Mouse (Mus musculus) embryonic stem cell, embryonic (primary cell): ENCODE results near the gene Tcerg1l.

Experiments
- CTCF ChIA-PET, 4 experiments: fragments of 300-600 bp in 2 of 4; fragments of 350-600 bp in 2 of 4; sonication (Branson Sonifier 250); formaldehyde crosslinking; loops; one replicate each; lab custom pipeline; 2022; ENCODE audit warnings: inconsistent platforms in 2 of 4; lab: Charles Lee
- POLR2A ChIA-PET, 4 experiments: fragments of 300-600 bp in 2 of 4; fragments of 350-600 bp in 2 of 4; sonication (Branson Sonifier 250); formaldehyde crosslinking; loops; one replicate each; lab custom pipeline; 2022; ENCODE audit warnings: antibody characterized with exemption in 4 of 4, inconsistent platforms in 1 of 4; lab: Charles Lee

Tcerg1l gene

DNA sequence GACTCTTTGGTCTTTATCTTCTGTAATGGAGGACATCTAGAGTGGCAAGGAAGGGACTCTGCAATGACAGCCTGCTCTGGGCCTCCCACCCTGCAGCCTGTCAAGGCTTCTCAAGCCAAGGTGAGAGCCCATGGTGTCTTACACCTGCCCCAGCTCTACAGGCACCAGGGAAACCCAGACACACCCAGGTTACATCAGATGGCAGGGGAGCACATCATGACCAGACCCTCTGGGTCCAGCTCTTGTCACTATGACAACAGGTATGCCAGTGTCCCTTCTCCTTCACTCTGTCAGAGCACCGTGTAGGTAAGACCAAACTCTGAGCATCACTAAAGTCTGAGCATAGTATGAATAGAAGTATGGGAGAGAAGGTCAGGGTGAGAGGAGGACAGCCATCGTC, 218.9 kb downstream of the Tcerg1l start:
- POLR2A ChIA-PET, result no interaction called here
- CTCF ChIA-PET, result interaction anchor here in 1 of 4 experiments (0.8 kb wide), 1 partner anchor 95 kb away, joined by 3 read pairs; no protein-coding TSS in a partner anchor

DNA sequence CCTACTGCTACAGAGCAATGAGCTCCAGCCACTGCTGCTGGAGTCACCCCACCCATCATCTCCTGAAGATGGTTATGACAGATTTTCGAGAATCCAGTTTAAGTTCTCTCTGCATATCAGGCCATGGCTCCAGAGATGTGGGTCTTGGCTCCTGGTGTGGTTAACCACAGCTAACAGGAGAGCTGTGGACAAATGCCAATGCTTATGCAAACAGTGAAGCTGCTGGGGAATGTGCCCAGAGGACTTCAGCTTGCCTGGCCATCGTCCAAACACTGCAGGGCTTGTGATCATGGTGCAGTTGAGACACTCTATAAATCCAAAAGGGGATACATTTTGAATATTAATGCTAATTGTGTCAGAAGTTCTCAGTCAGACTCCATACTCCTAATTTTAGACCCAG, 221.5 kb downstream of the Tcerg1l start:
- CTCF ChIA-PET, result interaction anchor here in 1 of 4 experiments (1.2 kb wide), 1 partner anchor 92 kb away, joined by 3 read pairs; no protein-coding TSS in a partner anchor

DNA sequence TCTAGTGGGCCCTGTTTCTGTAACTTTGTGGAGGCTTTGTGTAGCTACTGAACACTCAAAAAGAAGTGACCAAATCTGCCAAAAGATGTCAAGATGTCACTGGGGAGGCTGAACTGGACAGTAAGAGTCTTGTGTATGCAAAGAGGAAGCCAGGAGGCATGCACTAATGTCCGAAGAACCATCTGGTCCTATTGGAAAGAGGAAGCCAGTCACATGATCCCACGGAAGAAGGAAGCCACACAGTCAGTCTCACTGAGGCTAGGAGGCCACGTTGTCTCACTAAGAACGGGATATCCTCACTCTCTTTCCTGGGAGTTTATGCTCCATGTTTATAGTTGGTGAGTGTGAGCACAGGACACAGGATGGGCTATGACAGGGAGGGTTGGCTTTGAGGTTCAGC, 227.1 kb downstream of the Tcerg1l start:
- ChIA-PET POLR2A (no interaction called here), CTCF (no interaction called here)

More for the DNA sequence above, 221.5 kb downstream of the Tcerg1l start:
- POLR2A ChIA-PET, result interaction anchor here in 1 of 4 experiments (0.6 kb wide), 1 partner anchor 10 kb away, joined by 5 read pairs; no protein-coding TSS in a partner anchor
